Mouse (Mus musculus) adrenal gland, adult 10 weeks (tissue): ENCODE data around the gene Ube3b. TPM values are rescaled to one million over a fixed set of nuclear protein-coding genes. Genes with fewer than 3 reads are reported as not detected.

ENCODE experiments used
- polyA plus RNA-seq: library from polyadenylated mRNA; stranded (reverse); fragments of 350-450 nt; fragmentation: Illumina TruSeq; extraction: RNeasy Lipid Tissue Mini Kit (QIAGEN cat#74804); gene quantifications from one replicate; pipeline ENCODE4 v1.2.3, GENCODE M21; 2014; ENCODE audit warnings: low read depth, low replicate concordance

Gene Ube3b
- polyA plus RNA-seq: 5.7 TPM

GRCm38 (mm10) chr5:114380209-114381012 is at the start of gene Ube3b, which contains the start of gene Kctd10:
Gene Ube3b (plus strand): TSS chr5:114380607.
Gene Kctd10 (minus strand): TSS chr5:114380508.

GRCm38 (mm10) chr5:114443566-114444367 is 63.4 kb downstream of the Ube3b start, which contains the start of the genes Mmab and Mvk:
Gene Mmab (minus strand): TSS chr5:114444060.
Gene Mvk (plus strand): TSS chr5:114444269.

Other genes starting within 250 kb of the Ube3b start
- 6.4 TPM for gene Acacb, start 234.1 kb upstream of the Ube3b start, polyA plus RNA-seq
- not detected for gene Foxn4, start 106.8 kb upstream of the Ube3b start, polyA plus RNA-seq
- gene Myo1h, start 91.4 kb upstream of the Ube3b start, polyA plus RNA-seq: not detected
- gene Kctd10, start 99 bp upstream of the Ube3b start, polyA plus RNA-seq: 38.4 TPM
- gene Mmab, start 63.5 kb downstream of the Ube3b start, polyA plus RNA-seq: 7.3 TPM
- not detected for gene Mvk, start 63.7 kb downstream of the Ube3b start, polyA plus RNA-seq
- gene Fam222a, start 187.4 kb downstream of the Ube3b start, polyA plus RNA-seq: 3.8 TPM